Mouse (Mus musculus) erythroblast, embryonic 14.5 days (primary cell): ENCODE measurements at regions not wholly inside any gene's neighbourhood (a gene's known extent, or its start where the extent isn't known, plus 50 kb on each side); places are given as distances from the start of the nearest gene placed in this dataset.

ENCODE experiments used
- GATA1 ChIP-seq: IDR thresholded peaks from 2 replicates; pipeline ENCODE4 v1.6.1; 2012; ENCODE audit warnings: low read length, inconsistent platforms, mixed read lengths
- TAL1 ChIP-seq: IDR thresholded peaks from 3 replicates; pipeline ENCODE4 v1.6.1; 2012; ENCODE audit warnings: low read length, inconsistent platforms, mixed read lengths

DNA sequence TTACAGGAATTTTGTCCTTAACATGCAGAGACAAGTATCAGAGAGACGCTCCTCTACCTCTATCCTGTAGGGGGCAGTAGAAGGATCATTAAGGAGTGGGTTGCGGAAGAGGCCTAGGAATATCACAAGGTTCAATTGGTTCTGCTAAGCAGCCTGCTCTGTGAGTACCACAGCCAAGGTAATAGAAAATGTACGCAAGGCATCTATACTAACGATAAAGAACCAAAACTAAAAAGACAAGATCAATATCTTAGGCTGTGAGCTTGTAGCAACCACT, 469.1 kb downstream of the Plcl1 start:
- TF ChIP-seq GATA1 (no peak), TAL1 (no peak)
